Mouse (Mus musculus) cerebellum, adult 8-10 months (tissue): ENCODE measurements at regions not wholly inside any gene's neighbourhood (a gene's known extent, or its start where the extent isn't known, plus 50 kb on each side); places are given as distances from the start of the nearest gene placed in this dataset.

Experiments used
- DNase-seq: peaks from one replicate; pipeline ENCODE4 v3.0.0; 2022

DNA sequence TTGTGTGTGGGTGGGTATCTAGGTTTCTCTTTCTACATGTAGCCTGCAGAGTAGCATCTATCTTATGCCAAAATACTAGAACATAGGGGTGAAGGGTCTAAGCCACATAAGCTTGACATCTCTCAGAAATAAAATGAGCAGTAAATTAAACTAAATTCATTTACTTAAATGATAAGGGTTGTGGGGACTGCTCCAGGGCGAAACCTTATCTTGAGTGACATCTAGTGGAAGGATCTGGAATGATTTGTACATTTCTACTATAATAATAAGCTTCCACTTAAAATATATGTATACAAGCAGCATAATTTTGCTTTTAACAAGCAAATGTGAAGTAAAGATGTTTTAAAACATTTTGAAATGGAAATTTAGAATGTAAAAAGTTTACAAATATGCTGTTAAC, 271.4 kb downstream of the Vgll3 start:
- no peak for DNase-seq

DNA sequence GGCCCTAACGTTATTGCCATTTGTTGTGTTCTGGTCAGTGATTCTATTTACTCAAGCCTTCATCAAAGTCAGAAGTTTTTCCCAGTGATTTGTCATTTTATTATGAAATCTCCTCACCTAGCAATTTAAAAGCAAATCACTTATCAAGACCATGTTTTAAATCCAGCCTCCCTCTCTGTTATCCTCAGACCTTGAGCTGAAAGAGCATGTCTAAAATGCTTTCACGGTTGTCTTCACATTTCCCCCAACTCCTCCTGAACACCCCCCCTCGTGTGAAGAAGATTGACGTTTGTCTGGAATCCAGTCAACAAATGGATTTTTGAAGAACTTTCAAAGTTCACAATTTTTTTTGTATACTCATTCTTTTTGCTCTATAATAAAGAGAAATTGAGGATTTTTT, 277.7 kb downstream of the Vgll3 start:
- DNase-seq = no peak

DNA sequence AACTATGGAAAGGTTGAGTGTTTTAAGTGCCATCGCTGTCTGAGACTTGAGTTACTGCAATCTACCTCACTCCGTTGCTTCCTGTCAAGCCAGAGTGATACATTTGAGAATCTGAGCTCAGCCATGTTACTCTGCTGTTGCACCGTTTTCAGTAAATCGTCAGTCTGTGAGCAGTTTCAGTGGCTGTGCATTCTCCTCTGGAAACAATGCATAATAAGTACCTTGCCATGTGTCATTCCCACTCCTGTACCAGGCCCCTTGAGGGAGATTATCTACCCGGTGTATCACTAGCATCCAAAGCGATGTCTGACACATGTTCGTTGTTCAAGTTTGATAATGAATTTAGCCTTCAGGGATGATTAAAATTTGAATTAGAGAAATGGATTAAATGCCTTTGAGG, 280.6 kb downstream of the Vgll3 start:
- DNase-seq = no peak

DNA sequence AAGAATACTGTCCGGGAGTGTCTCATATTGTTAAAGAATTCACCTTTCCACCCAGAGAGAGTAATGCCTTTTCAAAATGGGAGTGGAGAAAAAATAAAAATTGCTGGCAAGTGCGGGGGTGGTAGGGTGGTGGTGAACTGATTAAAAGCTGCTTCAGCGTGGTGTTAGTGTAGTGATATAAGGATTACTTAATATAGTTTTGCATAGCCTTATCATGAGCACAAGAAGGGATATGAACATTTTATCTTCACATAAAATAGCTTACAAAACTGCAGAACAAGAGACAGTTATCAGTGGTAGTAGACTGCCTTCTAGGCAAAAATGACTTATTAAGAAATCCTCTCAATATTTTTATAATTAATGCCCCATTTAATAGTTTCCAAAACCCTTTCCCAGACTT, 302.9 kb downstream of the Vgll3 start:
- no peak for DNase-seq

DNA sequence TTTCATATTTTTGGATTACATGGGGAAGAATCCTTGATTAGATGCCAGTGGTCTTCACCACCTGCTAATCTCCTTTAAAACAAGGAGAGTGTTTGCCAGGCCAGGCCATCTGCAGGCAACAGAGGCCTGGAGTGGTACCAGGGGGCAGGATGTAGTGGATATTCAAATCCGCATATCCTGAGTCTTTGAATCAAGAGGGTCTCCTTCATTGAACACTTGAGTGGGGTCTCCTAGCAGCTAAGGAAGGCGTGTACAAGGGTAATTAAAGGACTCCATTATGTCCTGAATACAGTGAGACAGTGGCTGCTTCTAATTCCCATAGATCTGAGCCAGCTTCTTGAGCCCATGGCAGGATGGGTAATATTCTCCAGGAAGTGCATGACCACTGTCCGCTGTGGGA, 322.7 kb downstream of the Vgll3 start:
- no peak for DNase-seq

DNA sequence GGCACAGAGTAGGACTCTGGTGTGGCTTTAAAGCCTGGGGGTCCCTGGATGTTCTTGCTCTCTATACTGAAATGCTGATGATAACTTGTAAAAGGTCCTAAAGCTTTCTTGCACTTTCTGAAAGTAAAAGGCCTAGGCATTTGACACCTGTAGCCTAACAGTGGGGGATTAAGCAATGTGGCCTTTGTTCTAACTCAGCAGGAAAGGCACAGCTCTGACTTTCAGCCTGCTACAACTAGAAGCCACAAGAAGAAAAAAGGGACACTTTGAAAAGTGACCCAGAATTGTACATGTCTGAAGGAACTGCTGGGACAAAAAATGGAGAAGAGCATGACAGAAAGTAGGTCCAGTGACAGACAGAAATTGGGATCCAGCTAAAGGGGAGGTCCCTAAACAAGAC, 329.7 kb downstream of the Vgll3 start:
- DNase-seq = no peak

DNA sequence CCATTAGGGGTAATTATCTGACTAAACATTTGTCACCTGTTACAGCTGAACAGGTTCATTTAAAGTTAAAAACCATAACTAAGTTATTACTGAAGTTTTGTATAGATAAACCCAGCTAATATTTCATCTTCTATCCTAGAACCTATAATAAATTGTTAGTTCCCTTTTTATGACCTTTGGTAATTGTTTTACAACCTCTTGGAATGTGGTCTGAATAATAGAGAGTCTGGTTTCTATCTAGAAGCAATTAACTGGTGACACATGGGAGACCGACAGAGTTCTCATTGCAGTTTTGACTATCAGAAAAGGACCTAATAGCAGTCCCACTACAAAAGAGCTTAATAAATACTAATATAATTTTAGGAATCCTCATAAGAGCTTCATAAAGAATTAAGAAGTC, 330.2 kb downstream of the Vgll3 start:
- DNase-seq = no peak

DNA sequence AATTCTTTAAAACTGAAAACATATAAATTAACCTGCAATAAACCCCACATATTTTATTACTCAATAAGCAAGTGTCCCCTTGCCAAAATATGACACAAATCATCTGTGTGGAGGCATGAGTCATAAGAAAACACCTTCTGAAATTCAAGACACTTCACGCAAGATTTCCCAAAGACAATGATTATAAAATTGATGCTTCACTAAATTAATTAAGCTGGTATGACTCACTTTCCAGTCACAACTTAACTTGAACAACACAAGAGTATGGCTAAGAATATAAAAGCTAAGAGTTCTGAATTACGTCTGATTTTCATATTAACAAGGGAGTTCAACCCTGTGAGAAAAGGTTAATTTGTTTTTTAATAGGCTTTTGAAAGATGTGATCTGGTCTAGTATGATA, 353.2 kb downstream of the Vgll3 start:
- DNase-seq = no peak

DNA sequence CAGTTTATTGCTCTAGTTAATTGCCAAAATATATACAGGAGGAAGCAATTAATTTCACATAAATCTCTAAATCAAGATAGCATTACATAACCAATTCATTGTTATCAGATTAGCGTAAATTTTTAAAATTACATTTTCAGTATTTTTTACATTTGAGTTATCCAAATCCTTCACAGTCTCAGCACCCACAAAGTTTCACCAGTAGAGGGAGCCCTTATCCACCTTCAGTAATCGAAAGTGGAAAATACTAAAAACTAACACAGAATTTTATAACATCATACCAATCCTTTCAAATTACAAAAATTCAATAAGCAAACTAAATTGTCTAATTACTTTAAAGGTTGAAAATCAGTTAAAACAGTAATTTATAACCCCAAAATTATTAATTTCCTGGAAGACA, 375.7 kb downstream of the Vgll3 start:
- peak; percentile 17 for DNase-seq

DNA sequence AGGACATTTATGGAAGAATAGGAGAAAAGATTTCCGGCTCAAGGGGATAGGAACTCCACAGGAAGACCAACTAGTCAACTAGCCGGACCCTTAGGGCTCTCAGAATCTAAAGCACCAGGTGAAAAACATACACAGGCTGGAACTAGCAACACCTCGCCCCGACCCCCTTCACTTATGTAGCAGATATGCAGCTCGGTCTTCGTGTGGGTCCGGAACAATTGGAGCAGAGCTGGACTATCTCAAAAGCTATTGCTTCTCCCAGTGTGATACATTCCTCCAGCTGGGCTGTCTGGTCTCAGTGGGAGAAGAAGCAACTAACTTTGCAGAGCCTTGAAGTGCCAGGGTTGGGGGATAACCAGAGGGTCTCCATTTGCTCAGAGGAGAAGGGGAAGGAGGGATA, 386.3 kb downstream of the Vgll3 start:
- no peak for DNase-seq
